Mouse (Mus musculus): ENCODE measurements around the gene Erich6. TPM values are rescaled to one million over a fixed set of nuclear protein-coding genes. Genes with fewer than 3 reads are reported as not detected.

The Erich6 gene
- polyA plus RNA-seq, 1 experiment from 2014 or later, result 0.19 TPM

DNA sequence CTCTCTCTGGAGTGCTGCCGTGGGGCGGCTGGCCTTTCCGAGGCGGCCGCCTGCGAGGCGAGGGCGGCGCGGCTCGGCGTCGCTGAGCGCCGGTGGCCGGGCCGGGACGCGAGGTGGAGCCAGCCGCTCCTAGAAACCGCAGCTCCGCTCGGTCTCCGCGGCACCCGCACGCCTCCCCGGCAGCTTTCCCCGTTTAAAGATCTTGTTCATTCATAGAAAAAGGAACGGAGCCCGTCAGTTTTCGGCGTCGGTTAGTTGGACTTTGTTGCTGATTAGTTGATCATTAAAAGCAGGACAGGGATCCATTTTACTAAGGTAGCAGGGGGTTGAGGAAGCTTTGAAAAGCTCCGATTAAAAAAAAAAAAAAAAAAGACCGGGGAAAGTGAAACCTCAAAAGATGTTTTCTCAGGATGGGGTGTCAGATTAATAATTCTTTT lies 59.9 kb downstream of the Erich6 start:
- H3K4me1 ChIP-seq, result peaks cover 11% of the 10 kb centered on the region; the same call in 1 of the 2 replicates
- peak overlapping the region; percentile 99 for H3K27ac ChIP-seq
- H3K9ac ChIP-seq, result peak overlapping the region; percentile 100
- ATAC-seq (ENCODE audit: low FRiP score, low read depth), result peak; percentile 85
- 1% methylated on average over 32 of the region's 36 CpGs for WGBS
- H3K9me3 ChIP-seq, result no peaks in the 10 kb centered on the region
- H3K4me3 ChIP-seq, result peak overlapping the region; percentile 97
- H3K27me3 ChIP-seq (replicated peaks), result no peaks in the 10 kb centered on the region
- peaks cover 6% of the 10 kb centered on the region; the same call in 1 of the 2 replicates for H3K36me3 ChIP-seq
- peak overlapping the region; percentile 58 for H3K4me2 ChIP-seq (replicated peaks)

DNA sequence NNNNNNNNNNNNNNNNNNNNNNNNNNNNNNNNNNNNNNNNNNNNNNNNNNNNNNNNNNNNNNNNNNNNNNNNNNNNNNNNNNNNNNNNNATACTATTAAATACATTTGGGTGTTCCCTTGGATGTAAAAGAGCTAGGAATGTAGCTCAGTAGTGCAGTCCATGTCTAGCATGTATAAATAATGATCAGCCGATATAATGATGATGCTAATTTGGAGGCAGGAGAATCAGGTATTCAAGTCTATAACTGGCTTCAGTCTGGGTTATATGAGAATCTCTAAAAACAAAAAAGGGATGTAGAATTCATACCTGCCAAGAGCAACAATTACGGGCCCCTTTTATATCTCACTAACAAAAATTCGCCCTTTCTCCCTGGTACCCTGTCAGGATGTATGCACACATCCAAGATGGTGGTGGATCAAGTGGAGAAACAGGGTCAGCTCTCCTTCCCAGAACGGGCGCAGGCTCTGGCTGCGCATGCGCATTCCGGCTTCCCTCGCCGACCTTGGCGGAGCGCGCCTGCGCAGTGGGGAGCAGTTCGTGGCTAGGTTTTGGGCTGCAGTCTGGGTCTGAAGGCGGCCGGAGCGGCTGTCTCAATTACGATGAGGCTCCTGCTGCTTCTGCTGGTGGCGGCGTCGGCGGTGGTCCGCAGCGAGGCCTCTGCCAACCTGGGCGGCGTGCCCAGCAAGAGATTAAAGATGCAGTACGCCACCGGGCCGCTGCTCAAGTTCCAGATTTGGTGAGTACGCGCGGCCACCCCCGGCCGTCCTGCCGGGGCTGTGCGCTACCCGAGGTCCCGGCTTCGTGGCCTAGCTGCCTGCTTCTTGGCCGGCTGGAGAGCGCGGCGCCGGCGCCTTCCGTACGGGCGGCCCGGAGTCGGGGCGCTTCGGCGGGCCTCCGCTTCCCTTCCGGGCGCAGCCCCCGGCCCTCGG lies 60.6 kb downstream of the Erich6 start, which contains the start of gene Selenot:
TSS of gene Selenot (plus strand) at position 500 of the 930 bp plus-strand sequence.
- no peaks in the 10 kb centered on the region for H3K9me3 ChIP-seq
- H3K27ac ChIP-seq, result peak within 1 kb of the TSS; percentile 99
- peak within 1 kb of the TSS; percentile 100 for H3K9ac ChIP-seq
- peaks cover 6% of the 10 kb centered on the region; the same call in 1 of the 2 replicates for H3K4me1 ChIP-seq
- peak within 1 kb of the TSS; percentile 97 for H3K4me3 ChIP-seq
- H3K36me3 ChIP-seq, result peaks cover 6% of the 10 kb centered on the region; the same call in 1 of the 2 replicates
- peak; percentile 97 for ATAC-seq (ENCODE audit: low FRiP score, low read depth)
- peak within 1 kb of the TSS; percentile 58 for H3K4me2 ChIP-seq (replicated peaks)
- H3K27me3 ChIP-seq (replicated peaks), result no peaks in the 10 kb centered on the region
- WGBS, result 1% methylated on average over 59 of the region's 59 CpGs

DNA sequence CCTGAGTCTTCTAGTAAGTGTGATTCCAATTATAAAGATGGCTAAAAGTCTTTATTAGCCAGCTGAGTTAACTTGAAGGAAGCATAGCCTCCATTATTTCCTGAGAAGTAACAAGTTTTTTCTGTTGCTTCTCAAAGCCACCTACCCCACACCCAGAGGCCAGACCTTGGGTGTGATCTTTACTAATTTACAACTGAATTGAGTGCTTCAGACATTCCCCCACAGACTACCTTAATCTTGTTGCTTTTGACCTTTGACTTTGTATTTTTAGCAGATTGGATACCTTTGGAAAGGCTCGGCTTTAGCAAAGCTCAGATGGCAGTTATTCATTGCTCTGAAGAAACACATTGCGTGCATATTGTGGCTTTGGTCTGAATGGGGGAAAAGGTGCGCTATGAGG lies 66.2 kb downstream of the Erich6 start:
- WGBS, result 88% methylated on average over 3 of the region's 3 CpGs
- no peaks in the 10 kb centered on the region for H3K9me3 ChIP-seq
- H3K4me2 ChIP-seq (replicated peaks), result no peak overlapping the region
- H3K4me1 ChIP-seq, result no peaks in the 10 kb centered on the region
- no peak for ATAC-seq (ENCODE audit: low FRiP score, low read depth)
- no peak overlapping the region for H3K9ac ChIP-seq
- H3K27me3 ChIP-seq (replicated peaks), result no peaks in the 10 kb centered on the region
- H3K36me3 ChIP-seq, result no peaks in the 10 kb centered on the region
- no peak overlapping the region for H3K4me3 ChIP-seq
- H3K27ac ChIP-seq, result no peak overlapping the region

Other genes starting within 250 kb of the Erich6 start
- gene Tsc22d2, start 222.5 kb downstream of the Erich6 start, polyA plus RNA-seq (2016; fragmentation: Nextera tagmentation; extraction: Ambion mirVana), result 14.8 and 15.4 TPM in 2 replicates
- 47.4 and 49.8 TPM in 2 replicates for gene Eif2a, start 111.4 kb downstream of the Erich6 start, polyA plus RNA-seq (2016; fragmentation: Nextera tagmentation; extraction: Ambion mirVana)
- gene Serp1, start 111.3 kb downstream of the Erich6 start, polyA plus RNA-seq (2016; fragmentation: Nextera tagmentation; extraction: Ambion mirVana), result 109 and 116 TPM in 2 replicates
- gene Selenot, start 60.6 kb downstream of the Erich6 start, polyA plus RNA-seq (2016; fragmentation: Nextera tagmentation; extraction: Ambion mirVana), result 23.2 and 23.7 TPM in 2 replicates
- 8.0 and 8.4 TPM in 2 replicates for gene Siah2, start 55.2 kb upstream of the Erich6 start, polyA plus RNA-seq (2016; fragmentation: Nextera tagmentation; extraction: Ambion mirVana)
- gene Mindy4b-ps, start 185.1 kb upstream of the Erich6 start, polyA plus RNA-seq (2016; fragmentation: Nextera tagmentation; extraction: Ambion mirVana), result not detected in 2 replicates
- gene Clrn1, start 248.1 kb upstream of the Erich6 start, polyA plus RNA-seq (2016; fragmentation: Nextera tagmentation; extraction: Ambion mirVana), result 0.68 and 1.4 TPM in 2 replicates

Measured in neural tube, embryonic 12.5 days (tissue).